Comparison of ENCODE assay signal across 9 mouse cellular contexts in genomic region chr5:115194626-115195221, GRCm38 (mm10). TPM values are rescaled to one million over a fixed set of nuclear protein-coding genes. Genes with fewer than 3 reads are reported as not detected.
DNase-seq lines count a peak whose midpoint lies in the region; ATAC-seq and TF ChIP-seq lines count a peak whose summit lies in the region.
"Had no signal": no experiment of that assay in that cellular context is flagged by ENCODE, and none has a peak within 500 bp of the region (broad histone marks: within the 10 kb centered on the region; RNA-seq: fewer than 3 reads in every experiment).

No protein-coding gene starts in this region.

- WGBS in heart, embryonic 11.5 days (ENCODE audit: insufficient replicate concordance): 4% methylated on average over 12 of the region's 12 CpGs
- 6% methylated on average over 12 of the region's 12 CpGs for WGBS in forebrain, embryonic 13.5 days
- 7% methylated on average over 12 of the region's 12 CpGs for WGBS in liver, embryonic 15.5 days (ENCODE audit: insufficient replicate concordance)

- peak overlapping the region; percentile 85 for H3K4me2 ChIP-seq in heart, embryonic 11.5 days
- H3K4me2 ChIP-seq in forebrain, embryonic 13.5 days: peak overlapping the region; percentile 100
- peak overlapping the region; percentile 77 for H3K4me2 ChIP-seq in liver, embryonic 15.5 days

- intact Hi-C loops in heart, postnatal 25 days (cut with DNase I): no loop called here

- H3K9ac ChIP-seq in heart, embryonic 11.5 days (ENCODE audit: low read depth, low read length): no peak overlapping the region
- peak overlapping the region; percentile 38; the same call in 1 of the 2 replicates for H3K9ac ChIP-seq in ES-E14 (ENCODE audit: insufficient read depth, low read depth, low read length, poor library complexity, severe bottlenecking)
- H3K9ac ChIP-seq in forebrain, embryonic 13.5 days: peak overlapping the region; percentile 81; the same call in 1 of the 2 replicates
- no peak overlapping the region for H3K9ac ChIP-seq in liver, embryonic 15.5 days

- H3K9me3 ChIP-seq in heart, embryonic 11.5 days (replicated peaks; ENCODE audit: control insufficient read depth, low read length): no peaks in the 10 kb centered on the region
- no peaks in the 10 kb centered on the region for H3K9me3 ChIP-seq in ES-E14 (ENCODE audit: control insufficient read depth, insufficient read depth, low read depth, low read length)
- H3K9me3 ChIP-seq in forebrain, embryonic 13.5 days (replicated peaks): no peaks in the 10 kb centered on the region
- no peaks in the 10 kb centered on the region for H3K9me3 ChIP-seq in liver, embryonic 15.5 days (replicated peaks)

- in situ Hi-C loops in ES-E14 (cut with MboI; ENCODE audit: low sequenced_read_pairs in 2 of 2, unreplicated experiment in 2 of 2): no loop called here

- H3K36me3 ChIP-seq in heart, embryonic 11.5 days (ENCODE audit: control insufficient read depth, insufficient read depth, low read length): no peaks in the 10 kb centered on the region
- no peaks in the 10 kb centered on the region for H3K36me3 ChIP-seq in ES-E14 (ENCODE audit: control insufficient read depth, insufficient read depth, low read length, poor library complexity, severe bottlenecking)
- H3K36me3 ChIP-seq in forebrain, embryonic 13.5 days (ENCODE audit: poor library complexity, severe bottlenecking): no peaks in the 10 kb centered on the region
- H3K36me3 ChIP-seq in liver, embryonic 15.5 days (replicated peaks): no peaks in the 10 kb centered on the region

- peaks cover 58% of the 10 kb centered on the region for H3K27me3 ChIP-seq in heart, embryonic 11.5 days (ENCODE audit: control insufficient read depth, insufficient read depth, low read length)
- peaks cover 49% of the 10 kb centered on the region for H3K27me3 ChIP-seq in forebrain, embryonic 13.5 days
- peaks cover 84% of the 10 kb centered on the region for H3K27me3 ChIP-seq in liver, embryonic 15.5 days

- peaks cover 15% of the 10 kb centered on the region for H3K4me1 ChIP-seq in heart, embryonic 11.5 days (ENCODE audit: control insufficient read depth, insufficient read depth, low read length)
- peaks cover 2 to 12% of the 10 kb centered on the region in 2 experiments; a peak in 2 of 4 replicates for H3K4me1 ChIP-seq in ES-E14 (ENCODE audit: control insufficient read depth in 2 of 2, insufficient read depth in 2 of 2, low read length in 2 of 2, poor library complexity in 1 of 2)
- H3K4me1 ChIP-seq in forebrain, embryonic 13.5 days: peaks cover 34% of the 10 kb centered on the region
- H3K4me1 ChIP-seq in liver, embryonic 15.5 days (replicated peaks): peaks cover 18% of the 10 kb centered on the region

- no peak for DNase-seq in heart, postnatal 25 days (ENCODE audit: low spot score)
- no peak for DNase-seq in ES-E14 (ENCODE audit: low read depth, low spot score)
- no peak for DNase-seq in testis, postnatal 10 days (ENCODE audit: low spot score)
- DNase-seq in adrenal gland, adult (ENCODE audit: inconsistent age in 2 of 2, low spot score in 1 of 2): no peak
- no peak for DNase-seq in spleen, postnatal 10 days (ENCODE audit: low spot score in 2 of 2)

- no peak overlapping the region for H3K27ac ChIP-seq in heart, embryonic 11.5 days (ENCODE audit: low read depth, low read length)
- H3K27ac ChIP-seq in ES-E14 (ENCODE audit: insufficient read depth, low read depth, low read length, poor library complexity, severe bottlenecking): no peak overlapping the region
- peak overlapping the region; percentile 52 for H3K27ac ChIP-seq in forebrain, embryonic 13.5 days
- H3K27ac ChIP-seq in liver, embryonic 15.5 days (replicated peaks): no peak overlapping the region

- no peak for ATAC-seq in heart, embryonic 11.5 days (replicated peaks; ENCODE audit: insufficient number of reproducible peaks, low FRiP score, low TSS enrichment)
- ATAC-seq in forebrain, embryonic 13.5 days: 0 out of 2 replicates have a peak, but pooled peaks have one; percentile 11
- ATAC-seq in liver, embryonic 15.5 days (ENCODE audit: insufficient read depth): no peak

- H3K4me3 ChIP-seq in heart, embryonic 11.5 days (ENCODE audit: low read depth, low read length): peak overlapping the region; percentile 59
- H3K4me3 ChIP-seq in ES-E14 (ENCODE audit: insufficient read depth in 1 of 2, low read depth in 1 of 2, low read length in 2 of 2, poor library complexity in 1 of 2, severe bottlenecking in 1 of 2): peak overlapping the region; percentile 68 to 84
- peak overlapping the region; percentile 67 for H3K4me3 ChIP-seq in forebrain, embryonic 13.5 days
- H3K4me3 ChIP-seq in liver, embryonic 15.5 days (replicated peaks): peak overlapping the region; percentile 50; the same call in 1 of the 2 replicates

TF ChIP-seq in ES-E14, 5 proteins besides CTCF, POLR2A, EP300 and RAD21:
- TF ChIP-seq MAFK (IDR thresholded peaks at IDR 0.05; ENCODE audit: insufficient read depth, low read depth, low read length): no peak

RNA-seq across cellular contexts. Expression of gene Cabp1, which starts 0.5 kb away (rescaled TPM):
- polyA plus RNA-seq in heart, embryonic 11.5 days (2014; fragmentation: Nextera tagmentation; extraction: Ambion mirVana): 0.63 and 1.3 TPM in 2 replicates
- total RNA-seq in heart, postnatal 25 days (2021): 1 to 10 TPM; 2.7 to 3.0 TPM
- total RNA-seq in ES-E14 (2012; rRNA removed): 14.9 and 25.2 TPM in 2 replicates
- 5.7 and 12.6 TPM in 2 replicates for polyA plus RNA-seq in forebrain, embryonic 13.5 days (2015; fragmentation: Nextera tagmentation; extraction: Ambion mirVana)
- polyA plus RNA-seq in liver, embryonic 15.5 days (2015; fragmentation: Nextera tagmentation; extraction: Ambion mirVana): 0.13 and 0.18 TPM in 2 replicates
- total RNA-seq: monocyte, adult 5-6 weeks had no signal

RNA-seq across cellular contexts. Expression of gene Mlec, which starts 36.7 kb away (rescaled TPM):
- 68.9 and 77.8 TPM in 2 replicates for polyA plus RNA-seq in heart, embryonic 11.5 days (2014; fragmentation: Nextera tagmentation; extraction: Ambion mirVana)
- total RNA-seq in heart, postnatal 25 days (2021): 10 to 100 TPM; 74.6 to 75.8 TPM
- 191 and 272 TPM in 2 replicates for total RNA-seq in ES-E14 (2012; rRNA removed)
- polyA plus RNA-seq in forebrain, embryonic 13.5 days (2015; fragmentation: Nextera tagmentation; extraction: Ambion mirVana): 23.5 and 25.9 TPM in 2 replicates
- polyA plus RNA-seq in liver, embryonic 15.5 days (2015; fragmentation: Nextera tagmentation; extraction: Ambion mirVana): 23.7 and 29.6 TPM in 2 replicates

RNA-seq across cellular contexts. Expression of gene Pop5, which starts 40.9 kb away (rescaled TPM):
- polyA plus RNA-seq in heart, embryonic 11.5 days (2014; fragmentation: Nextera tagmentation; extraction: Ambion mirVana): 86.9 and 90.6 TPM in 2 replicates
- total RNA-seq in heart, postnatal 25 days (2021): 10 to 100 TPM; 31.6 to 37.8 TPM
- 155 and 174 TPM in 2 replicates for total RNA-seq in ES-E14 (2012; rRNA removed)
- polyA plus RNA-seq in forebrain, embryonic 13.5 days (2015; fragmentation: Nextera tagmentation; extraction: Ambion mirVana): 102 and 112 TPM in 2 replicates
- 84.0 and 88.1 TPM in 2 replicates for polyA plus RNA-seq in liver, embryonic 15.5 days (2015; fragmentation: Nextera tagmentation; extraction: Ambion mirVana)

RNA-seq across cellular contexts. Expression of gene Unc119b, which starts 59.9 kb away (rescaled TPM):
- 18.9 and 21.6 TPM in 2 replicates for polyA plus RNA-seq in heart, embryonic 11.5 days (2014; fragmentation: Nextera tagmentation; extraction: Ambion mirVana)
- 10 to 100 TPM; 18.9 to 21.9 TPM for total RNA-seq in heart, postnatal 25 days (2021)
- total RNA-seq in ES-E14 (2012; rRNA removed): 27.1 and 27.5 TPM in 2 replicates
- polyA plus RNA-seq in forebrain, embryonic 13.5 days (2015; fragmentation: Nextera tagmentation; extraction: Ambion mirVana): 44.8 and 49.9 TPM in 2 replicates
- 8.5 and 10.3 TPM in 2 replicates for polyA plus RNA-seq in liver, embryonic 15.5 days (2015; fragmentation: Nextera tagmentation; extraction: Ambion mirVana)

Comparison
In these comparisons a context has a peak if more than half of its experiments do, and no peak if none do; other contexts are left out.
1. H3K9ac ChIP-seq: peak in ES-E14 (single experiment) and forebrain, embryonic 13.5 days (single experiment); none in heart, embryonic 11.5 days (single experiment) and liver, embryonic 15.5 days (single experiment).
2. Peak in every context shown above with its lines, with median percentiles within 50 percentile points of each other: H3K4me2 ChIP-seq and H3K4me3 ChIP-seq.